Mouse (Mus musculus) heart, postnatal 25 days (tissue): ENCODE results near the gene Tmpo. TPM values are rescaled to one million over a fixed set of nuclear protein-coding genes. Genes with fewer than 3 reads are reported as not detected.
"Not testable (repeated sequence)": the region's sequence is repeated elsewhere in the genome, so short reads cannot be mapped to it uniquely, and the experiment has no call there.

Experiments
- DNase-seq: peaks from one replicate; pipeline ENCODE4 v3.0.0; 2022; ENCODE audit warnings: low spot score
- intact Hi-C: fragments of 180-260 bp; cut with DNase I; formaldehyde crosslinking; loops from one replicate; pipeline ENCODE4 v1.15.1; 2025
- total RNA-seq, 2 experiments: library from RNA; stranded (reverse); gene quantifications; 2 replicates each; pipeline ENCODE4 v1.2.3; 2021

Tmpo gene
- total RNA-seq, 2 experiments from 2014 or later = 40.1 to 45.7 TPM

DNA sequence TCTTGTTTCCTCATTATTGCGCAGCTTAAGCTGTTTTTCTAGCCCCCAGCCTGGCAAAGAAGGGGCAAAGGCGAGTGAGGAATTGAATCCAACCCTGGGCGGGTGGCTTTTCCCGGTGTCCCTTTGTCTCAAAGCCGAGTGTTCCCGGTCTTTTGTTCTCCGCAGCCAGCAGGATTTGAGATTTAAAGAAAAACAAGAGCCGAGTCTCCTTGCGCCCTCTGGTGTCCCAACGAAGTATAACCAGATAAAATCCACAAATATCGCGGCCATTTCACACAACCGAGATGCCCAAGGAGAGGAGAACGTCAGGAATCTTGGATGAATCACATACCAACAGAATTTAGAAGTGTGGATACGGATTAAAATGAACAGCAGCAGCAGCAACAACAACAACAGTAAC, 6.8 kb upstream of the Tmpo start:
- intact Hi-C loops = loop anchor here (1.0 to 10.0 kb wide), 3 partner anchors 17 to 1827 kb away; no protein-coding TSS in a partner anchor

GRCm38 (mm10) chr10:91187349-91187748, 6.2 kb upstream of the Tmpo start:
- no peak for DNase-seq
- intact Hi-C loops = loop anchor here (1.0 to 10.0 kb wide), 3 partner anchors 16 to 1827 kb away; no protein-coding TSS in a partner anchor

More for the DNA sequence above, 6.8 kb upstream of the Tmpo start:
- peak; percentile 69 for DNase-seq

- no peak for DNase-seq
- intact Hi-C loops = loop anchor here (5.0 to 10.0 kb wide), 2 partner anchors 52 to 1829 kb away; no protein-coding TSS in a partner anchor
Observed at GRCm38 (mm10) chr10:91185721-91186120, 4.6 kb upstream of the Tmpo start.

DNA sequence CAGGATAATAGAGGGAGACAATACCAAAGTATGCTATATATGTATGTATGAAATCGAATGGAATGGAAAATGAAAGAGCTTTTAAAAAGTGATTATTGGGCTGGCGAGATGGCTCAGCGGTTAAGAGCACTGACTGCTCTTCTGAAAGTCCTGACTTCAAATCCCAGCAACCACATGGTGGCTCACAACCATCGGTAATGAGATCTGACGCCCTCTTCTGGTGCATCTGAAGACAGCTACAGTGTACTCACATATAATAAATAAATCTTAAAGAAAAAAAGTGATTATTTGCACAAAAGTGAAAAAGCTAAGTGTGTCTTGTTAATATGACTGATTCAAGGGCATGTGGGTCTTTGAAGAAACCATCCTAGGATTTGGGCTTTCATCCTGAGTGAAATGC, 3.8 kb upstream of the Tmpo start:
- intact Hi-C loops = loop anchor here (5.0 to 10.0 kb wide), 2 partner anchors 52 to 1830 kb away; no protein-coding TSS in a partner anchor

GRCm38 (mm10) chr10:91183316-91183715, 2.2 kb upstream of the Tmpo start:
- no peak for DNase-seq
- intact Hi-C loops = loop anchor here (10.0 kb wide), 1 partner anchor 1831 kb away; no protein-coding TSS in a partner anchor

More for the DNA sequence above, 3.8 kb upstream of the Tmpo start:
- not testable (repeated sequence) for DNase-seq

GRCm38 (mm10) chr10:91182291-91182990, 1.3 kb upstream of the Tmpo start:
- DNase-seq = no peak
- intact Hi-C loops = loop anchor here (1.0 to 10.0 kb wide), 2 partner anchors 11 to 1832 kb away; no protein-coding TSS in a partner anchor

GRCm38 (mm10) chr10:91181461-91182288, 560 bp upstream of the Tmpo start:
- DNase-seq = peak; percentile 98
- intact Hi-C loops = loop anchor here (1.0 to 10.0 kb wide), 2 partner anchors 10 to 1833 kb away; no protein-coding TSS in a partner anchor

GRCm38 (mm10) chr10:91180301-91180700, 814 bp downstream of the Tmpo start:
- intact Hi-C loops = loop anchor here (10.0 kb wide), 1 partner anchor 1834 kb away; no protein-coding TSS in a partner anchor
- DNase-seq = no peak

DNA sequence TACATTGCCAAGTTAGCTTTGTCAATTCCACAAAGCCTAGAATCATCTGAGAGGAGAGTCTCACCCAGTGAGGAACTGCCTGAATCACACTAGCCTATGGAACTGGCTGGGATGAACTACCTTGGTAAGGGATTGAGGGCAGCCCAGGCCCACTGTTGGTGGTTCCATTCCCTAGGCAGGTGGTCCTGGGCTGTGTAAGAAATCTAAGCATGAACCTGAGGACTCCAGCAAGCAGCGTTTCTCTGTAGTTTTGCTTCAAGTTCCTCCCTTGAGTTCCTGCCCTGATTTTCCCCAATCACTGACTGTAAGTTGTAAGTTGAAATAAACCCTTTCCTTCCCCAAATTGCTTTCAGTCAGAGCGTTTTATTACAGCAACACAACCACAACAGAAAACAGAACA, 1.3 kb downstream of the Tmpo start:
- intact Hi-C loops = loop anchor here (10.0 kb wide), 1 partner anchor 1835 kb away; no protein-coding TSS in a partner anchor

DNA sequence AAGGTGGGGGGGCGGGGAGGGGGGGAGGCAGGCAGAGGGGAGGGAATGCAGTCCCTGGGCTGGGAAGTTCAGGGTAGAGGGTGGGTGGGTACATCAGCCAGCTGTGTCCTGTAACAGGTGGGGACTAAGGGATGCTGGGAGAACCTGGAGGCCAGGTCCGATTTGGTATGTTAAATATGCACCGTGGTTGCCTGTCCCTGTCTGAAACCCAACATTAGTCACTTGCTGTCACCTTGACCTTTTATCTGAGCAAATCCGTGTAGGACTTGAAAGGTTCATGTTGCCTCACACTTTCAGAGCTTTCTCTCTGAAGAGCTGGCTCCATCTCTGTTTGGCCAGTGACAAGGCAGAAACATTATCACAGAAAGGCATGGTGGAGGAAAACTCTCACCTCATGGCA, 3.9 kb downstream of the Tmpo start:
- DNase-seq = no peak
- intact Hi-C loops = no loop called here

More for the DNA sequence above, 1.3 kb downstream of the Tmpo start:
- DNase-seq = no peak

GRCm38 (mm10) chr10:91172329-91173100, 8.6 kb downstream of the Tmpo start:
- no peak for DNase-seq
- intact Hi-C loops = no loop called here

DNA sequence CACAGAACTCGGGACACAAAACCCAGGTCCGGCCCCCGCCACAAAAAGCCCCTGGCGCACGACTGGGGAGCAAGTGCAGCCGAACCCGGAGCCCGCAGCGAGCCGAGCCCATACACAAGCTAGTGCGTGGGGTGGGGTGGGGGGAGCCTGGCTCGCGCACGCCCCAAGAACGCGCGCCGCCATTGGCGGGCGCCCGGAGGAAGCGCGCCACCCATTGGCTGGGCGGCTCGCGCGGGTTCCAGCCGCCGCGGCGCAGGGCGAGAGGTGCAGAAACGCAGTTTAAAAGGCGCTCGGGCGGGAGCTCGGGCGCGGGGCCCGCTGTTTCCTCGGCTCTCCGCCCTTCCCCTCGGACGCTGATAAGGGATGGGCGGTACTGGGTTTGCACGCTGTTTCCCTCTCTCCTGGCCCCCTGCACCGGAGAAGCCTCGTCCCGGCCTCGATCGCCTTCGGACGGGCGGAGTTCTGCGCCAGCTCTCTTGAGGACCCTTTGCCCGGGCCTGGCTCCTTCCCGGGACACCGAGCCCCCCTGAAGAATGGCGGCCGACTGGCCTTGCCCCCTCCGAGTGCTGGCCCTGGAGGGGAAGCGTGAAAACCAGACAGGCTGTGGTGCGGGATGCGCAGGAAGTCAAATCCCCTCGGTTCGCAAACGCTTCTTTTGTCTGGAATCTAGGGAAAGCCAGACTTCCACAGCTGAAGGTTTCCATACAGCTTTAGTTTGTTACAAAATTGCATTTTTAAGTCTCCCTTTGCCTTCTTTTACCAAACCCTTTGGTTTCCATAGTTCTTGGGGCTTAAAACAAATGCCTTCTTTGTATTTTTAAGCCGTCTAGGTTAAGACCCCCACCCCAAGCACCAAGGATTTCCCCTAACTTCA, 9.4 kb downstream of the Tmpo start:
- intact Hi-C loops = loop anchor here (1.0 to 2.0 kb wide), 3 partner anchors 11 to 65 kb away; no protein-coding TSS in a partner anchor

DNA sequence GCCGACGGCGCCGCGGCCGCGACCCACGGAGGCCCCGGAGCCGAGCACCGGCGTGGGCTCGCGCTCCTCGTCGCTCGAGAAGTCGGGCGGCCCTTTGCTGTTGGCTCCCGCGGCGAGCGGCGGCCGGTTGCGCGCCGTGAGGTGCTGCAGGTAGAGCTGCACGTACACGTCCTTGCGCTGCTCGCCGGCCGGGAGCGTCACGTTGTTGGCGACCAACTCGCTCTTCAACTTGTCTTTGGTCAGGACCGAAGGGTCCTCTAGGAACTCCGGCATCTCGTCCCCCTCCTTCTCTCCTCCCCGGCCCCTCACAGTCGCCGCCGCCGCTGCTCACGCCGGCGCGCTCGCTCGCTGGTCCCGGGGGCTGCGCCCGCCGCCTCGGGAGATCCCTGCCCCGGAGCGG, 10.1 kb downstream of the Tmpo start:
- no peak for DNase-seq
- intact Hi-C loops = loop anchor here (1.0 to 2.0 kb wide), 3 partner anchors 11 to 66 kb away; no protein-coding TSS in a partner anchor

More for the DNA sequence above, 9.4 kb downstream of the Tmpo start:
- DNase-seq = peak; percentile 94

- intact Hi-C loops = loop anchor here (2.0 kb wide), 1 partner anchor 66 kb away; no protein-coding TSS in a partner anchor
- DNase-seq = peak; percentile 68
Observed at GRCm38 (mm10) chr10:91170143-91170941, 10.8 kb downstream of the Tmpo start.

DNA sequence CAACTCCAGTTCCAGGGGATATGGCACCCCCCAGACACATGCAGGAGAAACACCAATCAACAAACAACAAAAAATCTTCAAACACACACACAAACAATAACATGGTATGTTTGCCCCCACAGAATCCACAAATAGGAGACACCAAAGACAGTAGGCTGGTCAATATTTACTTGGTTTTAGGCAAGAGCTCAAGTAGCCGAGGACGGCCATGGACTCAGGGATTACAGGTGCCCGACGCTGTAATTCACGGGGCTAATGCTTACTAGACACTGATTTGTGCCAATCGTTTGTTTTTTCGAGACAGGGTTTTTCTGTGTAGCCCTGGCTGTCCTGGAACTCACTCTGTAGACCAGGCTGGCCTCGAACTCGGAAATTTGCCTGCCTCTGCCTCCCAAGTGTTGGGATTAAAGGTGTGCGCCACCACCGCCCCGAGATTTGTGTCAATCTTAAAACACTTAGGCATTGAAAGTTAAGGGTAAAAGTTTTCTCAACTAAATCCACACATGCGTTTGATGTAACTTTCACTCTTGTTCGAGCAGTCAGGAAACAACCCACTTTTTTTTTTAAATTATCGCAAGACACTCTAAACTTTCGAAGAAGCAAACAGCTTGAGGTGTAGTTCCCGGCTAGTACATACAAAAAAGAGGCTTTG, 11.6 kb downstream of the Tmpo start:
- intact Hi-C loops = loop anchor here (2.0 kb wide), 1 partner anchor 67 kb away; no protein-coding TSS in a partner anchor
- DNase-seq = no peak

DNA sequence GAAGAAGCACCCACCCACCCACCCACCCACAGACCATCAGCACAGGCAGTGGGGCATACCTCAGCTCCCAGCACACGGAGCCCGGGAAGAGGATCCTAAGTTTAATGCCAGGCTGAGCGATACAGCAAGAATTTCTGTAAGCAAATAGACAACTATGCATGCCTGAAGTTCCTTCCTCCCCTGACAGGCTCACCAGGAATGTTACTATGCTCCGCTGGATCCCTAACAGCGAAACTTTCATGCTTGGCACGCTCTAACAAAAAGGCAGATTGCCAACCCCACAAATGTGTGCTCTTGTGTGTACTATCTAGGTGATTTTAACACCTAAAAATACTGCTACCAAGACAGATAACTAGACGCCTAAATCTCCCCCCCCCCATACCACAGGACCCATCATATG, 13.8 kb downstream of the Tmpo start:
- intact Hi-C loops = no loop called here
- DNase-seq = no peak

- no peak for DNase-seq
- intact Hi-C loops = no loop called here
Observed at GRCm38 (mm10) chr10:91166890-91167289, 14.2 kb downstream of the Tmpo start.
